Mouse (Mus musculus) liver, adult 2 months (tissue): ENCODE results near the gene Incenp.

Experiments
- CTCF ChIP-seq: fragments of 200-500 bp; IDR thresholded peaks from 2 replicates; pipeline ENCODE4 v1.5.1; 2011; ENCODE audit warnings: low read depth, low read length, control low read depth
- POLR2A ChIP-seq: fragments of 200-500 bp; IDR thresholded peaks from 2 replicates; pipeline ENCODE4 v1.6.1; 2011; ENCODE audit warnings: low read length, control low read depth; ENCODE audit not compliant: insufficient read depth; ENCODE audit errors: extremely low read depth

GRCm38 (mm10) chr19:9928089-9928488 lies 28.7 kb upstream of the Incenp start:
- TF ChIP-seq CTCF (no peak), POLR2A (no peak)
